Mouse (Mus musculus) layer of hippocampus, adult 9-10 months (tissue): ENCODE measurements around the gene Pank4.

Source experiments
- DNase-seq: peaks from one replicate; pipeline ENCODE4 v3.0.0; 2022; ENCODE audit warnings: low spot score

Gene Pank4

DNA sequence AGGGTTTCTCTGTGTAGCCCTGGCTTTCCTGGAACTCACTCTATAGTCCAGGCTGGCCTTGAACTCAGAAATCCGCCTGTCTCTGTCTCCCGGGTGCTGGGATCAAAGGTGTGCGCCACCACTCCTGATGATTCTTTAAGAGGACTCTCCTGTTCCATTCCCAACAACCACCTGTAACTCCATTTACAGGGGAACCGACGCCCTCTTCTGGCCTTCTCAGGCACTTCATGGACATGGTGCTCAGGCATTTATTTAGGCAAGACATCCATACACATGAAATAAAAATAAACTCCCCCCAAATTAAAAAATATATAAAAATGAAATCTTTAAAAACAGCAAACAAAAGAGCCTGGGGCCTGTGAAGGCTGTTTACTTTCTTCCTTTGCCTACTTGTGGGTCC lies 3.2 kb downstream of the Pank4 start:
- DNase-seq = no peak

DNA sequence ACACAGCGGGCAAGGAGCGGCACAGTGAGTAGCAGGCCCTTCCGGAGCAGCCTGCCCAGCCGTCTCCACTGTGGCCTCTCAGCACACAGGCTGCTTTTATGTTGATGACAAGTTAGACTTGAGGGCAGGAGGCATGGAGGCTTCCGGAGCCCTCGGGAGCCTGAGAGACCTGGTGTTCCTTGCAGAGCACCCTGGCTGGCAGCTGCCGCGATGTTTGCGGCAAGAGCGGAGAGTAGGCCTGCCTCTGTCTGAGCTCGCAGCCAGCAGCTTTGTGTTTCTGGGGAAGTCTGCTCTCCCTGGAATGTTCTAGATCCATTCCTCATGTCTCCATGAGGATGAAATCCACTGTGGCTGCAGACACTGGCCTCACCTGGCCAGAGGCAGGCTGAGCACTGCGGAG lies 8.6 kb downstream of the Pank4 start:
- DNase-seq = no peak

DNA sequence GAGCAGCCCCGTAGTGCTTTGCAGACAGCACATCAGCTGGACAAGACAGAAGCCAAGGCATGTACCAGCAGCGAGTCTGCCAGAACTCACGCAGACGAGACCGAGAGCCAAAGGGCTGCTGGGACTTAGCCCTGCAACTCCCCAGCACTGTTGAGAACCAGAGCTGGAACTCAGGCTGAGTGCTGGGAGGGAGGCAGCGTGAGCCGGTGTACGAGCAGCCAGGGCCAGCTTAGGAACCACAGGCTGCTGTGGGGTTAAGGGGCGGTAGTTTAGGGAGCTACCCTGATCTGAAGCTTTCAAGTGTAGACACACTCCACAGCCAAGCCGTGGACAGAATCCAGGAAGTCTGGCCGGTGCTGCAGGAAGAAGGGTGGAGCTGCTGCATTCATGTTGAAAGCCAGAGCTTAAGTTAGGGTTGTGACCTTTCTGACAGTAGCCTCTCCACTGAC lies 10.3 kb downstream of the Pank4 start:
- DNase-seq = no peak

DNA sequence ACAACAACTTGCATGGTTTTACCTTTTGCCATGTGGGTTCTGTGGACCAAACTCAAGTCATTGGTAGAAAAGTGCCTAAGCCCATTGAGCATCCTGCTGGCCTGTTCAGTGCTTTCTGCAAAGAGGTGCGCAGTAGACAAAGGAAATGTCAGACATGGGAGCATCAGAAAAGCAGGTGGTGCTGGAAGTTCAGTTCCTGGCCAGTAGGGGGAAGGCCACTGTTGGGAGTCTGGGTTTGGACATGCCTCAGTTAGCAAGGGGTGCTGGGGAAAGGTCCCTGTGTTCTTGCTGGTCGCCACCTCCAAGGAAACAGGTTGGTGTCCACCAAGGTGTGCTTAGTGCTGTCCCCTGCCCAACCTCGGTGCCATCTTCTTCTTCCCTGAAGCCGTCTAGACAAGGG lies 16.2 kb downstream of the Pank4 start:
- no peak for DNase-seq

DNA sequence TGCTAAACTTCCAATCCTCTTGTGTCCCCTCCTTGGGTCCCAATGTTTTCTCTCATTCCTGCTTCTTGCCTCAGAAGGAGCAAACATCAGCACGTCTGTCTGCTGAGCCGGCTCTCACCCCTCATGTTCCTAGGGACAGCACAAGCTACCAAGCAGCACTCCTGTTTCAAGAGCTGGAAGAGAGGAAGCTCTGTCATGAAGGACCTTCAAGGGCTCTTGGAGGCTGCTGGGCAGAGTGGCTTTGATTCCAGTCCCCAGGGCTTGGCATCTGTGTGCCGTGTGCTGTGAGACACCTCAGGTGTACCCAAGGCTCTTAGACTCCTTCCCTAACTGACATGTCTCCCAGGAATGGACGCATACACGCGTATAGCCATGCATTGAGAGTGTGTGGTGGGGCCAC lies 17.2 kb downstream of the Pank4 start:
- DNase-seq = no peak

DNA sequence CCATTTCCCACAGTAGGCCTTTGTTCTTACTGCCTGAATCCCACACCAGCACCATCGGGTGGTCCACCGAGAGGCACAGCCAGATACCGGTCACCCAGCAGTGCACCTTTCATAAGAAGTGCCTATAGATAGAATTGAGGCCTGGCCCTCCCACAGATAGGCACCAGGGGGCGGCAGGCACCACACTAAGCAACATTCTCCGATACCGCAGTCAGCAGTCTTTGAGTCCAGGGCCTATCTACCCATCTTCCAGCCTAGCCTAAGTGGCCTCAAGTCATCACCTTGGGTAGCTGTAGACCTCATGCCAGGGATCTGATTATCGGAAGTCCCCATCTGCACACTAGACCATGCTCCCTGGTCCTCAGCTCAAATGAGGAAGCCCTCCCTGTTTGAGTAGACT lies 17.6 kb downstream of the Pank4 start:
- DNase-seq = peak; percentile 71

DNA sequence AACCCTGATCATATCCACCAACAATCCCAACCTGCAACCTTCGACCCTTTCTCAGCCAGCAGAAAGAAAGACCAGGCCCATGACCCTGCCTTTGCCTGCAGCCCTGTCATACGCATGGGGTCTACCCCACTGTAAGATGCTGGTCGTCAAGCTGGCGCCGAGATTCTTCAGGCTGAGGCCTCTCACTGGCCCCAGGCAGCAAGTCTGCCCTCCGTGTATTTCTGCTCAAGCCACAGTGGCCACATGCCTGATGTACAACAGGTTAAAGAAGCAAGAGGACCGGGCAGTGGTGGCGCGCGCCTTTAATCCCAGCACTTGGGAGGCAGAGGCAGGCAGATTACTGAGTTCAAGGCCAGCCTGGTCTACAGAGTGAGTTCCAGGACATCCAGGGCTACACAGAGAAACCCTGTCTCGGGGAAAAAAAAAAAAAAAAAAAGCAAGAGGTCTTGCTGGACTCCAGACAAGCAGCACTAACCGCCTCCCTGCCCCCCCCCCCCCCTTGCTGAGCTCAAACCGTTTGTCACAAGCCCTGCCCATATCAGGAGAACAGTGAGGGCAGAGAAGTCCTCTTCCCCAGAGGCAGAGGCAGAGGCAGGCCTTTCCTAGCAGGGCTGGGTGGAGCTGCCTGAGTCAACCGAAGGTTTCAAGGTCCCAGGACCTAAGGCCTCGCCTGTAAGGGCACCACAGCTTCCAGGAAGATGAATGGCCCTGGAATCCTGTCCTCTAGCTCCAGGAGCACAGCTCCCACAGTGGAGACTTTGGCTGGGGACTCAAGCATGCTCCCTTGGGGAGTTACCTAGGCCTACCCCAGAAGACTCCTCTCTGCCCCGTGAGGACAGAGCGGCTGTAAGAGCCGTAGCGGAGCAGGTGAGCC lies 18.6 kb downstream of the Pank4 start:
- no peak for DNase-seq

DNA sequence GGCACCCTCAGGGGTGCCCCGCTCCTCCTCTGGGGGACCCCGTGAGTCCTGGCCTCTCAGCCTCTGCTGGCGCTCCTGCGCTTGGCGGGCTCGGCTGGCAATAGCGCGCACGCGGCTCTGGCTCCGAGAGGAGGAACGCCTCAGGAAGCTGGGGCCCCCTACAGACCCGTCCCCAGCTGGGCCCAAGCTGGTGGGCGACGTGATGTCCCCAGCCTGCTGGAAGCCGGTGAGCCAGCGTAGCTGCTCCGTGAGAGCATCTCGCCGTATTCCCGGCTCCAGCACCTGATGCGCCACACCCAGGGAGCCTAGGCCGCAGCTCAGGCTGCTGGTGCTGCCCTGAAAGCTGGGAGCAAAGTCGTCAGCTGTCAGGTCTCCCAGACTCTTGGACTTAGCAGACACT lies 19.8 kb downstream of the Pank4 start:
- no peak for DNase-seq

DNA sequence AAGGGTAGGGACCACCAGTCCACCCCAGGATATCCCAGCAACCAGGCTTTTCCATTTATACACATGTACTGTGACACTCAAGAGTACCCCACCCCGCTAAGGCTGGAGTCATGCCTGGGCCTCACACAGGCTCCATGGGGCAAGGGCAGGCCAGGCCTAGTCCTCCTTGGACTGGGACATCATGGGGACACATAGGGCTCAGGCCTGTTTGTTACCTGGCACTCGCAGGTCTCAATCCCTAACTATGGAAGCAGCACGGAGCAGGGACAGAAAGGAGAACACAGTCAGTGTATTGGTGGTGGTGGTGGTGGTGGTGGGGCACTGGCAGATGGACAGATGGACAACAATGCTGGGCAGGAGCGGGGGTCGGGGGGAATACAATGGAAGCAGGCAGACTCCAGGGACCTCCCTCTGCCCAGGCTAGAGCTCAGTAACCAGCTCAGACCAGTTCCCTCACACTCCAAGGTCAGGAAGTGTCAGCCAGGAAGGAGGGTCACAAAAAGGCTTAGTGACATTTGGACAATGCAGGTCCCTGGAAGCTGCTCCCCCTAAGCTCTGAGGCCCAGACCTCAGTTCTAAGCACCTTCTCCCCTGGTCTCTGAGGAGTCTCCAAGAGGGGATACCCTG lies 21.3 kb downstream of the Pank4 start:
- no peak for DNase-seq

DNA sequence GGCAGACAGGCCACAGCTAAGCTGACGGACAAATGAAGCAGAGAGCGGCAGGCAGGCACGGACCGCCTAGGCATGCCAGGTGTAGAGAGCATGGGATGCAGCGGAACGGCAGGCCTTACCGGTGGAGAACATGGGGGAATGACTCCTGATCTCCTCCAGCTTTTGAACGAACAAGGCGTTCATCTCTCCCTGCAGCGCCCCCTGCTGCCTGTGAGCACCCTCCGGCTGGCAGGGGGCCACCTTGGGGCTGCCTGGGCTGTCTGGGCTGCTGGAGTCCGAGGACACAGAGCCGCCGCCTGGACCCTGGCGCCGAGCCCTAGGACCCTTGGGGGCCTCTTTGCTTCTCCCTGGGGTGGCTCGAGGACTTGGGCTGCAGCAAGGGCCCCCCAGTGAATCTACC lies 22.2 kb downstream of the Pank4 start:
- peak; percentile 64 for DNase-seq

DNA sequence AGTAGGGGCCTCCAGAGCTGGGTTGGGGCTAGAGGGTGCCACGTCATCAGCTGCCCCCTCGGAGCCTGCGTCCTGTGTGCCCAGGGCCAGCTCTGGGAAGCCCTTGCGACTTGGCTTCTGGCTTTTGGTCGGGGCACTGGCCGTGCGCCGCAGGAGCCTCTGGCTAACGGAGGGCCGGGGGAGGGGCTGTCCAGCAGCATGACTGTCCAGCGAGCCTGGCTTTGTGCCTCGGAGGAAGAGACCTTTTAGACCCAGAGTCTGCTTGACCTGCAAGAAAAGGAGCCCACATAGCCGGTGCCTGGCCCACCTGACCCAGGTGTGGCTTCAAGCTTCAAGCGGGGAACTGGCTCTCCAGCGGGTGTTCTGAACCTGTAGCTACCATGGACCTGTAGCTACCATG lies 22.8 kb downstream of the Pank4 start:
- no peak for DNase-seq

DNA sequence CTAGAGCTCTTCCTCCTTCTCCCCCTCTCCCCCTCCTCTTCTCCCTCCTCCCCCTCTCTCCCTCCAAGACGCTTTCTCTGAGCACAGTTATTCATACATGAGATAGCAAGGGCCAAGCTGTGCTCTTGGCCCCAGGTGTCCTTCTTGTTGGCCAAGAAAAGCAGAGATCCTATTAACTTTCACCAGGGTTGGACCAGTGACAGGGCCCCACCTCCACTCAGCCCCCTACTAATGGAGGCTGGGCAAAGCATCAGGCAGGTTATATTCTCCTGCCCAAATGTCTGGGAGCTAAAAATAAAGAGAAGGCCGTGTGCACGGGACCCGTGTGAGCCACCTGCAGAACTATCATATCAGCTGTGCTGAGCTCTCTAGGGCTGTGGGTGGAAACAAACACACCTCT lies 31.0 kb downstream of the Pank4 start:
- DNase-seq = no peak

DNA sequence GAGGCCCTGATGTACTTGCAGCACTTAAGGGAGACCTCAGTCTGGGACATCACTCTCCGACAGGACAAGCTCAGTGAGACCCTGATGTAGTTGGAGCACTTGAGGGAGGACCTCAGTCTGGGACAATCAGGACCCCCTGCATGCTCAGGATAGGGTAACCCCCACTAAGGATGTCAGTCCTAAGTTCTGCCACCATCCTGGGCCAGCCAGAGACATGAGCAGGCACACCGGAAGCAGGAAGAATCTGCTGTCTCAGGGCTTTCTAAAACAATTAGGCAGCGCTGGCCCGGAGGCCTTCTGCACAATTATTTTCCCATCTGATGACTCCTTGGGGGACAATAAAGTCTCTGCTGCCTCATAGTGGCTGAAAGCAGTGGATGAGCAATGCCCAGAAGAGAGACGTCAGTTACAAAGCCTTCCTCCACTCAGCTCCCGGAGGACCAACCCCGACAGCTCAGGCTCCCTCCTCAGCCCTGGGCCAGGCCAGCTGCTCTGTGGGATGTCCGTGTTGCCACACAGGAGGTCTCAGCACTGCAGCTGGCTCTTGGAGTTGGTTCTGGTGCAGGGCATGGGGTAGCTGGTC lies 32.7 kb downstream of the Pank4 start:
- no peak for DNase-seq

DNA sequence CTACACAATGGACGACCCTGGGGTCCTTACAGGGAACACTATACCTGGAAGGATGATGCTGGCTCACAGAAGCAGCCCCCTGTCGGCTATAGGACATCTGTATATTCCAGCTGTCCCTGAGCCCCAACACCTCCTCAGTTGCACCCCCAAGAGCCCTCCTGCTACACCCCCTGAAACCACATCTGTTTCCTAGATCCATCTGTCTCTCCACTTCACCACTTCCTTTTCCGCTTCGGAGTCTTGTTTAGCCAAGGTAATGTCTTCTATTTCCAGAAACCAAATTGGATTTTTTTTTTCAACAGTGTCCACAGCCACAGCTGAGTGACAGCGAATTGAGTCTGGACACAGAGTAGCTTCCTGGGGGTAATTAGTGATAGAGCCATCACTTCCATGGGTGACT lies 35.5 kb downstream of the Pank4 start:
- DNase-seq = no peak

DNA sequence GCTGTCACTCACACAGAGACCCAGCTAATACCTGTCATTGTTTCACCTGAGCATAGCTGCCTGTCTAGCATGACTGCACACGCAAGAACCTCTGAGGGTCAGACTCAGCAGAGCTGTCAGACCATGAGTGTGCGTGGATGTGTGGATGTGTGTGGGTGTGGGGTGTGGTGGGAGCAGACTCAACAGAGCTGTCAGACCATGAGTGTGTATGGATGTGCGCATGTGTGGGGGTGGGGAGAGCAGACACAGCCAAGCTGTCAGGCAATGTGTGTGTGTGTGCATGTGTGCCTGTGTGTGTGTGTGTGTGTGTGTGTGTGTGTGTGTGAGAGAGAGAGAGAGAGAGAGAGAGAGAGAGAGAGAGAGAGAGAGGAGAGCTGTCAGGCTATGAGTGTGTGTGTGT lies 41.4 kb downstream of the Pank4 start:
- DNase-seq = no peak

DNA sequence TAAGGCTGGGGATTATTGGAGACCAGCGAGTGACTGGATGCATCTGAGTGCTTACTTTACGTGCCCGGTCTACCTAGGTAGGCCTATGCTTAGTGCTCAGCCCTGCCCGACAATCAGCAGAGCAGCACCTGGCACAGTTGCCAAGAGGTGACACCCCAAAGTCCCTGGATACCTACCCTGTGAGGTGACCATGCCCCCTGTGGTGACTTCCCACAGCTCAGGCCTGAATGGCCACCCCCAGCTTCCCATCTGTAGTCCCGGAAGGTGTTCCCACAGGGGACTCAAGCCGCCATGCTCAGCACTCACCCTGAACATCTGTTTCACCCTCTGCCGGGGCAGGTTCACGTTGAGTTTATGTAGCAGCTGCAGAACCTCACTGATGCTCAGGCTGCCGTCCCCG lies 42.4 kb downstream of the Pank4 start:
- DNase-seq = no peak

DNA sequence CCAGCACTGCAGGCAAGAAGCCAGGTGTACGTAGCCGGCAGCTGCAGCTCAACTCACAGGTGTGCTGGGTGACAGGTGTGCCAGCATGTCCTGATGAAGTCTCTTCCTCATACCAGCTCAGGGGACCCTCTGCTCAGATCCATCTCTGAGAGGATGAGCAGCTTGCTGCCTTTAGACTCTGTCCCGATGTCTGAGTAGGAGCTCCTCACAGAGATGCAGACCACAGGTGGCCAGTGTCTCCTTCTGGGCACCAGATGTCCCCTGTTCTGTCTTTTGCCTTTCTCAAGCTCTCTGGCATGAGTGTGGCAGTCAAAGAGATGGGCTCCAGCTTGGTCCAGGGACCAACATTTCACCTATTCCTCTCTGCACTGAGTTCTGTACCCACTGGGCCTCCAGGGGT lies 43.7 kb downstream of the Pank4 start:
- no peak for DNase-seq

DNA sequence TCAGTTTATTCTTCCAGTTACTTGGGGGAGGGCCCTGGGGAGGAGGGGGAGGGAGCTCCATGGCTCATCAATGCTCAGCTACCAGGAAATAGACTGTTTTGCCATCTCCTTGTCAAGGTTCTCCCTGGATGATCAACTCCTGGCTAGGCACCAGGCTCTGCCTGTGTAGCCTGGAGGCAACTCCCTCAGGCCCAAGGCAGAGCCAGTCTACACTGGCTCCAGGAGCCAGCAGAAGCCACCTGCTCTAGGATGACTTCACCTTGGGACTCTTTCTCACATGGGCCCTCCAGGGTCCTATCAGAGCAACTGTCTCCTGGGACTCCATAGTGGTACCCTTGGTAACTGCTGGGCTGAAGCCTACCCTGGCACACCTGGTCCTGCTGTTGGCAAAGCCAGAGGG lies 44.2 kb downstream of the Pank4 start:
- DNase-seq = no peak

DNA sequence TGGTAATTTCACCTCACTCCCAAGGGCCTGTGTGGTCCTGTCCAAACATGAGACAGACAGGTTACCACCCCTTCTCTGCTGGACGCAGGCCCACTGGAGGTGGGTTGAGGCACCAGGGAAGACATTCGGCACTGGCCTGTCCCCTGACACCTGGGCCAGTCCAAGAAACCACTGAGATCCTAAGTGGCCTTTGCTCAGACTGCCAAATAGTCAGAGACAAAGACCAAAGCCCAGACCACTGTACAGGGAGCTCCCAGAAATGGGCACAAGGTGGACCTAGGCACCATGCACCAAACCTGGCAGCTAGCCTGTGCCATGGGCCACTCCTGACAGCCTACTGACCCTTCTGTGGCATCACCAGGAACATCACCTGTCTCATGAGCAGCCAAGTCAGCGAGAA lies 45.3 kb downstream of the Pank4 start:
- no peak for DNase-seq

DNA sequence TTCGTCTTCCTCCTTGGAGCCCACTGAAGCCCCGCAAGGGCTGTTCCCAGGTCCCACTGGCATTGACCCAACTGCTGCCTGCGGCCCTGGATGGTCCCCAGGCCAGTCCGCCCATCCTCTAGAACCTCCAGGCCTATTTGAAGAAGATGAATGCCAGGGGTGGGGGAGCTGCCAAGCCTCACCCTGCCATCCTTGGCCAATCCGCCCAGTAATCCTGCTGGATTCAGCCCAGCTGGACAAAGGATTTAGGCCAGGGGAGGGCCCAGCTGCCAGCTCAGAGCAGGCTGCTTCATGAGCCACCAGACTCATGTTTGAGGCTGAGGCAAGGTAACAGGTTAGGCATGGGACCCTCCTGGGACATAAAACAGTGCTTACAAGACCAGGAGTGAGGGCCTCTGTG lies 46.9 kb downstream of the Pank4 start:
- DNase-seq = no peak

DNA sequence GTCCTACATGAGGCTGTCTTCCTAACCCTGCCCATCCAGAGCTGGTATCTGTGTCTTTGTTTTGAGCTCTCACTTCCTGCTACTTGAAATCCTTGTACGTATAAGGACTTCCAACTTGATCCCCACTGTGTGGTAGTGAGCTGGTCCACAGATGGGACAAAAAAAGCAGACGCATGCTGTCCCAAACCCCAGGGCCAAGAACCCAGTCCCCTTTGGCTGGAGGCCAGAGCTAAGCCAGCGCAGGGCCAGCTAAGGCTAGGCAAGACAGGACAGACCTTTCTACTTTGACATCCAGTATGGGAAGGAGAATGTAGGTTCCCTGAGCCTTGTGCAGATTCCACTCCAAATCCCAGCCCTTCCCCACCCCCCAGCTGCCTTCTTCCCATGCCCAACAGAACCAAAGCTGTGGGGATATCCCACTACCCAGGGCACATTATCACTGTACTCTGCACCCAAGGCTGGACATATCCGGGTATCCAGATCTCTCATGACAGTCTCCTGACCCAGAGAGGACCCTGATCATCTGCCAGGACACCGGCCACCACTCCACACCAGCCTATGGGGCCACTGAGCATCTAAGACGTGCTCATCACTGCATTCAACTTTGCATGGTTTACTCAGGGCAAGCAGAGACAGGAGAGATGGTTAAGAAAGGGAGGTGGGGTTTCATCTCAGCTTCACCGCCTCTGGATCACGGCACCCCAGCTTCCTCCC lies 47.5 kb downstream of the Pank4 start:
- DNase-seq = no peak

DNA sequence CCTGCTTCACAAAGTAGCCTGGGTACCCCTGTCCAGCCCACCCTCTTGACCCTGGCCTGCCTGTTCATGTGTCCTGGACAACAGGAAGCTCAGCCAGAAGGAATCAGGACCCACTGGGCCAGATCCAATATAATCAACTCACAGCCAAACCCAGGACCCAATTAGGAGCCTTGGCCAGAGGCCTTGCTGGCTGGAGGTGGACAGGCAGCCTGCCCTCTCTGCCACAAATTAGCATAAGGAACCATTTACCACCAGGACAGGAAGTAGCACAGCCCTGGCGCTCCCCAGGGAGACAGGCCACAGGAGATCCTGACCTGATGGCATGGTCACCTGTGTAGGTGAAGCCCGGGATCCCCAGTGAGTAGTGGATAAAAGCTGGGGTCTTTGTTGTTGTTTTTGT lies 48.2 kb downstream of the Pank4 start:
- no peak for DNase-seq

DNA sequence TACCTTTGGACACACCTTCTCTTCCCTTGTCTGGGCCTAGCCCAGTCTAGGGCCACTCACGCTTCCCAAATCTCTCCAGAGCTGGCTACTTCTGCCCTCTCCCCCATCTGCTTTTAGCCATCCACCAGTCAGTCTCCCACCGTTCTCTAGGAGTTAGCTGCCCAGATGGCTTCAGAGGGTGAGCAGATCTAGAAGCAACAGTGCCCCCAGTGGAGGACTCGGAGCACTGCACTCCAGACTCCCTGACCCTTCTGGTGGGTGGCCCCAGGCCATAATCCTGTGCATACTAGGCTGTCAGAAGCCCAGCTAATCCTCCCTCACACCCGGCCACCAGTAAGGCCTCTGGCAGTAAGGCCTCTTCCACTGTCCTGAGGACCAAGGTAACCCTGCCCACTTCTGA lies 48.9 kb downstream of the Pank4 start:
- DNase-seq = no peak
